Mouse (Mus musculus) erythroblast, embryonic 14.5 days (primary cell): ENCODE data around the gene Prelp.

Experiments used
- GATA1 ChIP-seq: IDR thresholded peaks from 2 replicates; pipeline ENCODE4 v1.6.1; 2012; ENCODE audit warnings: low read length, inconsistent platforms, mixed read lengths
- TAL1 ChIP-seq: IDR thresholded peaks from 3 replicates; pipeline ENCODE4 v1.6.1; 2012; ENCODE audit warnings: low read length, inconsistent platforms, mixed read lengths

DNA sequence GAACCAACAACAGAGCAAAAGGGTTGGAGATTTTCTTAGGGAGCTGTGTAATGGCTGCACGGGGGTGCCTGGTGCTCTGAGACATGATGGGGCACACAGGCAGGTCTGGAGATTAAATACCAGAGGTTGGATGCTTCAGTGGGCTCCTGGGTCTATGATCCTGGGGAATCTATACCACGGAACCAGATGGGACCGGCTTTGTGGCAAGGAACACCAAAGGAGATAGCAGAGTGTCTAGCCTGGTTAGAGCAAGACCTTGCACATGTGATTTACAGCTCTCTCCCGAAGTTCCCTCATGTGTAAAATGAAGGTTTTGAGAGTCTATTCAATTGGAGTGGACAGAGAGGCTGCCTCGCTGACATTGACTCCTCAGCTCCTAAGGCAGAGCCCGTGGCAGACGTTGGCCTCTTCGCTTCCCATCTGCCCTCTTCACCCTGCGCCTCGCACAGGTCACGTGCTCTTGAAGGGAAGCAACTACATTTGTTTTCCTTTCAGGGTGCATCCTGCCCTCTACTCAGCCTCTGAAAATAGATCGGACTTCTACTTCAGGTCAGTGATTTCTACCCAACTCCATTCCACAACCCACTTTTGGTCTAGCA is 42.3 kb downstream of the Prelp start:
- TF ChIP-seq TAL1 (no peak), GATA1 (no peak)
